Mouse (Mus musculus) kidney, postnatal 25 days (tissue): ENCODE measurements around the gene 9430097D07Rik.
A peak's percentile ranks its signal among the peaks of the same experiment; 100 is the strongest.

Experiments
- DNase-seq, 2 experiments: peaks; one replicate each; pipeline ENCODE4 v3.0.0; 2021; ENCODE audit warnings: mixed read lengths in 2 of 2

Gene 9430097D07Rik

DNA sequence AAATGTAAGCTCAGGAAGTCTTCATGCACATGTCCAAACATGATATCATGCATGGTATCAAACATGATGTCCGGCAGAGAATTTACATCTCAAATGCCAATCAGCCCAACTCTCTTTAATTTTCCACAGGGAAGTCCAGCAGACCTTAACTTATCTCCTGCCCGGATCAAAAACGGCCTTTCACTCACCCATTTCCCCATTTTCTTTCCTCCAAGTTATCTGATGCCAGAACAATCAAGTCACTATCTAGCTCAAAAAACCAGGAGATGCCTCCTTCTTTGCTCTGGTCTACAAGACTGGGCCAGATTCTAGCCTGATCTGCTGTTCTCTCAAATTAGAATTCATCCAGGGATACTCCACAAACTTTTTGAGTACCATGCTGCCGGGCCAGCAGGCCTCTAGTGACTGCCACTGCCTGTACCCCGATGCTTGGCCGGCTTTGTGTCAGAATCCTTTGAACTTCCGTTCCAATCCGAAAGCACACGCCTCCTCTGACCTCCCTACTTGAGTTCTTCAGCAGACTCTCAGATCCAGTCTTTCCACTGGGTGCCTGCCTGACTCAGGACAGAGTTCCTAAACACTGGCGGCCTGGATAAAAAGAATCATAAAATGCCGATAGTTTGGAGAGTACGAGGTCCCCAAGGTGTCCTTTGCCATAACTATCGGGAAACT lies 41.3 kb downstream of the 9430097D07Rik start:
- DNase-seq: peak; percentile 64 to 86

GRCm38 (mm10) chr2:32533163-32533562 lies 42.3 kb downstream of the 9430097D07Rik start:
- DNase-seq: no peak

GRCm38 (mm10) chr2:32530479-32530878 lies 45.0 kb downstream of the 9430097D07Rik start:
- DNase-seq: peak in 1 of 2 experiments; percentile 76

- no peak for DNase-seq
These were observed 47.2 kb downstream of the 9430097D07Rik start for GRCm38 (mm10) chr2:32528326-32528725.

GRCm38 (mm10) chr2:32527468-32527966 lies 48.0 kb downstream of the 9430097D07Rik start:
- DNase-seq: peak; percentile 84 to 94

DNA sequence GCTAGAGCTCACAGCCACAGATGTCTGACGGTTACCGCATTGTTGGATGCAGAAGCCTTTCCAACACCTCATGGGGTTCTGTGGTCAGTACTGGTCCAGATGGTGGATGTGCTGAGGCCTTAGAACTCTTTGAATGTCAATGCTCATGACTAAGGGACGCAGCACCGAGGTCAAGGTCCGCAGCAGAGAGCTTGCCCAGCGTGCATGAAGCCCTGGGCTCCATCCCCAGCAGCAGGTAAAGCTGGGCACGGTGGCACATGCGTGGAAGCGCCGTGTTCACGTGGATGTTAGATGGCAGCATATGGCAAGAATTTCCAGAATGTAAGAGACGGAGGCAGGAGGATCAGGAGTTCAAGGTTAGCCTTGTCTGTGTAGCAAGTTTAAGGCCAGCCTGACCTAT lies 49.7 kb downstream of the 9430097D07Rik start:
- DNase-seq: peak; percentile 61 to 89

GRCm38 (mm10) chr2:32524536-32525031 lies 50.9 kb downstream of the 9430097D07Rik start:
- DNase-seq: peak; percentile 74 to 93
